Mouse (Mus musculus) monocyte, adult 5-6 weeks (primary cell): ENCODE results near the gene Bgn. TPM values are rescaled to one million over a fixed set of nuclear protein-coding genes. Genes with fewer than 3 reads are reported as not detected.

Experiments
- ATAC-seq: fragments of 153-309, 156-312 bp; replicated peaks from 2 replicates; pipeline ENCODE4 v1.8.0; 2017; ENCODE audit warnings: mild to moderate bottlenecking; ENCODE audit not compliant: low TSS enrichment, insufficient number of reproducible peaks, severe bottlenecking, poor library complexity, low FRiP score
- total RNA-seq: library from RNA; stranded (forward); fragments of 200-1000, 200-491, 200-594 nt; gene quantifications from 3 replicates; pipeline ENCODE4 v1.2.3, GENCODE M21; 2017

Bgn gene
- not detected in 3 replicates for total RNA-seq

DNA sequence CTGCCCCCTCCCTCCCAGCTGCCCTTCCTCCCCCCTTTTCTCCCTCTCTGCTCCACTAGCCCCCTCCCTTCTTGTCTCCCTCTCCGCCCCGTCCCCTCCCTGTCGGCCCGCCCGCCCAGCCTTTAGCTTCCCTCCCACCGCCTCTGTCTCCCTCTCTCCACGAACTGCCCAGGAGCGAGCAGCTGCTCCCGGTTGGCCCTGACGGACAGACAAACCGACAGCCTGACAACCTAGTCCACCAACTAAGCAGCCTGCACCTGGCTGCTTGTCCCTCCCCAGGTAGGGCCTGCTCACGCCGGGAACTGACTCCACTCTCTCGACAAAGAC is at the start of gene Bgn:
TSS of gene Bgn (plus strand) at position 119 of the 327 bp plus-strand sequence.
- ATAC-seq: no peak

GRCm38 (mm10) chrX:73435252-73435651 is 48.1 kb upstream of the Bgn start, which contains the start of gene Trex2:
Gene Trex2, minus strand, starts transcription at chrX:73435344.
- no peak for ATAC-seq

GRCm38 (mm10) chrX:73441428-73441827 is 42.0 kb upstream of the Bgn start:
- ATAC-seq: no peak

- 0 out of 2 replicates have a peak, but pooled peaks have one; percentile 59 for ATAC-seq
These were observed 31.5 kb upstream of the Bgn start for GRCm38 (mm10) chrX:73451949-73452348.

GRCm38 (mm10) chrX:73458877-73459392 is 24.5 kb upstream of the Bgn start, which contains the start of gene Haus7:
Gene Haus7, minus strand, starts transcription at chrX:73459044.
- ATAC-seq: peak; percentile 100

- no peak for ATAC-seq
These were observed 22.6 kb upstream of the Bgn start for GRCm38 (mm10) chrX:73460792-73461191.

GRCm38 (mm10) chrX:73465483-73466186 is 17.8 kb upstream of the Bgn start:
- no peak for ATAC-seq

GRCm38 (mm10) chrX:73467446-73468241 is 15.8 kb upstream of the Bgn start:
- no peak for ATAC-seq

GRCm38 (mm10) chrX:73468330-73468729 is 15.1 kb upstream of the Bgn start:
- no peak for ATAC-seq

GRCm38 (mm10) chrX:73468752-73469151 is 14.7 kb upstream of the Bgn start:
- no peak for ATAC-seq

DNA sequence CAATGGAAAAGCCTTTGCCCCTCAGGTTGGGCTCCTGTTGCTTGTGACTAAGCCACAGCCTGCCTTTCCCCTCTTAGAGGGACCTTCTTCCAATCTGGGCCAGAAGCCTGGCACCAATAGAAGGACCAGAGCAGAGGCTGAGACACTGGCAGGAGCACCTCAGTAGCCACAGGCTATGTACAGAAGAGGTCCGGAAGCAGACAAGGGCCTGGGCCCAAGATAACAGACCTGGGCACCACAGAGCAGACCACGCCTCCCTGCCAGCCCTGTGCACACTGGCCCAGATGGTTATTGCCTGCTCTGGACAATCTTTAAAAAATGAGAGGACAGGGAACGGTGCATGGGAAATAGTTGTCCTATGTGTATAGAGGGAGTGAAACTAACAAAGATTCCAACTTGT is 11.6 kb upstream of the Bgn start:
- no peak for ATAC-seq

DNA sequence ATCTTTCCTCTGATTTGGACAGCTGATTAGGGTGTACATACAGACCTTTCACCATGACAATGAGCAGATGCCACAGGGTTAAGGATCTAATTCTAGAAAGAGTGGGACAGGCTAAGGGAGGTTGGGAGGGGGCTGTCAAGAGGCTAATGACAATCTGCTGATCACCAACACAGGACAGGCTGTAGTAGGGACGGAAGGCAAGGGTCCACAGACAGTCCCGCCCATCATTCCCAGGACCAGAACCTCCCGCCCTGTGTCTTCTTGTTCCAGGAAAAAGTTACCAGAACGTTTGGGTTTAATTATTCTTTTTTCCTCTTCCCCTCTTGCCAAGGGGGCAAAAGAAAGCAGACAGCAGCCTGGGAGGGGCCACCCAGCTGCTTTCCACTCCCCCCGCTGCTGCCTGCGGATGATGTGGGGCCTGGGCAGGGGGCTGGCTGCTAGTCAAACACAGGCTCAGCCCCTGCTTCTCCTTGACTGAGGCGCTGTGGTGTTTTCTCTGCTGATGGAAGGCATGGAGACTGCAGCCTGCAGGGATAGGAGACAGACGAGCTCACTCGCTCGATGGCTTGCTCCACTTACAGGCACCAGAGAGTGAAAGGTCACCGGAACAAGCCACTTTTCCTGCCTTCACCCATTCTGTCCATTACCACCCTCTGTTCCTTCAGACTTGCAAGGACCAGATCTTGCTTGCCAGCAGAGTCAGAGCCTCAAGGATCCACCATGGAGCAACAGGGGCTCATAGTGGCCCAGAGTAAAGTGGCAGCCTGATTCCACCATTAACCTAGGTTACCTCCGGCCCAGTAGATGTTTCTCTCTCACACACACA is 8.8 kb upstream of the Bgn start:
- no peak for ATAC-seq

DNA sequence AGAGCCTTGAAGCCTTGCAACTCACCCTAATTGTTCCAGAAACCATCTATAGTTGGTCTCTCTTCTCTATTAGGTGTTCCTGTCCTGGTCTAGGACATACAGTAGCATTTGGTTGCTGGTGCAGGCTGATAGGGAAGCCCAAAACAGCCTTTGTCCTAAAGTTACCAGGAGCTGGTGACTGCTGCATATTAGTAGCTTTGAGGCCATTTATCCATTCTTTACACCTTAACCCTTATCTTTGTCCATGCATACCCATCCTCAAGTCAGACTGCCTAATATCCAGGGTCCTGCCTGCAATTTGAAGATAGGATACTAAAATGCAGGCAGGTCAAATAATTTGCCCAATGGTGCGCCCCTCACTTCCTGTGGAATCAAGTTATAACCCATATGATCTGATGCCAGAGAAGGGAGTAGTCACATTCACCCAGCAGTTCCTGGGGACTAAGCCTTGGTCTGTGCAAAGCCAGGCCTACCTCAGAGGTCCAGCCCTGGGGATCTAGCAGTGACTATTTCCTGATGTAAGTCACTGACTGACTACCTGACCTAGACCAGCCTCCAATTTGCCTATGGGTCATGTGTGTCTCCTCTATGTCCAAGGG is 7.6 kb upstream of the Bgn start:
- ATAC-seq: no peak

GRCm38 (mm10) chrX:73476621-73477020 is 6.8 kb upstream of the Bgn start:
- ATAC-seq: no peak

DNA sequence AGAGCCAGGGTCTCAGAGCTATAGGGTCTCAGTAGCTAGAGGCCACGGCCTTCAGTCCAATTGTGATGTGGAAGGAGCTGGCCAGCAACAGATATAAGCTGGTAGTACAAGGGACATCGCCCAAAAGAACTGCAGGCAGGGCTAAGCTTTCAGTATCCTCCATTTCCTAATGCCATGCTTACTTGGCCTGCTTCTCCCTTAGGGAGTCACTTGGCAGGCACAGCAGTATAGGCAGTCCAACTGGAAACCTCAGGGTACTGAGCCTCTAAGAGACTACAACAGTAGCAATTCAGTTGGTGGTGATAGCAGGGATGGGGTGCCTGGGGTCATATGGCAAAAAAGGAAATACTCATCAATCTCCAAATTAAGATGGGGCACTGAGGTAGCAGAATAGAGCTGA is 5.9 kb upstream of the Bgn start:
- ATAC-seq: no peak

GRCm38 (mm10) chrX:73479656-73480055 is 3.7 kb upstream of the Bgn start:
- no peak for ATAC-seq

- no peak for ATAC-seq
These were observed 3.1 kb upstream of the Bgn start for GRCm38 (mm10) chrX:73480334-73480733.

- ATAC-seq: no peak
These were observed 539 bp upstream of the Bgn start for GRCm38 (mm10) chrX:73482643-73483483.
